Comparison of ENCODE assay signal across 8 mouse cellular contexts in the genomic region with DNA sequence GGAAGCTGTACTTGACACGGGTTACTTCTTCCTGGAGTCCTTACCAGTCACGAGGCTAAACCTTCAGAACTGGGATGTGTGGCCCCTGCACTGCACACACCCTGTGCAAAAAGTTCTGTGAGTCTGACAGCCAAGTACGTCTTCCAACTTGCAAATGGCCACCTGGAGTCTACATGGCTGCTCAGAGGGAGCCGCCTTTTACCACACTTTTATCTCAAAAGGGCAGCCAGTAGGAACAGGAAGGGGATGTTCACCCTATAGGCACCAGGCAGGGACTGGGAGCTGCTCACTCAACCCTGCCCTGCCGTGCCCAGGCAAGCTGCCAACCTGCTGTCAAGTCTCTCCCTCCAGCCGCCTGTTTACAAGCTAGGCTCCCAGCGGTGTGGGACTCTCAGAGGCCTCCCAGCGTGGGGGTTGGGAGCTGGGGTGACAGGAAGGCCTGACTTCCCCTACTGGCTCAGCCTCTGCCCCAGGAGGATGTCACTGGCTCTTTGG. TPM values are rescaled to one million over a fixed set of nuclear protein-coding genes. Genes with fewer than 3 reads are reported as not detected.
DNase-seq lines count a peak whose midpoint lies in the region; ATAC-seq and TF ChIP-seq lines count a peak whose summit lies in the region.

A gene (minus strand): TSS at position 171 of the 495 bp plus-strand sequence.

- peaks cover 16% of the 10 kb centered on the region for H3K36me3 ChIP-seq in hindbrain, embryonic 10.5 days
- H3K36me3 ChIP-seq in lung, embryonic 15.5 days: no peaks in the 10 kb centered on the region; the same call in 1 of the 2 replicates

- no peaks in the 10 kb centered on the region for H3K9me3 ChIP-seq in hindbrain, embryonic 10.5 days
- no peaks in the 10 kb centered on the region for H3K9me3 ChIP-seq in lung, embryonic 15.5 days

- DNase-seq in MN1 (ENCODE audit: low spot score): peak; percentile 94
- peak; percentile 88 to 90 for DNase-seq in cerebellum, adult 2 months
- peak; percentile 84 to 85 for DNase-seq in frontal cortex, postnatal 10 days (ENCODE audit: low spot score in 2 of 2)
- no peak for DNase-seq in hindbrain, embryonic 10.5 days (ENCODE audit: low spot score)
- peak; percentile 79 for DNase-seq in layer of hippocampus, adult 9-10 months (ENCODE audit: low spot score)
- DNase-seq in ovary, postnatal 10 days (ENCODE audit: low spot score): peak; percentile 74
- peak; percentile 92 for DNase-seq in thymus, postnatal 25 days

- H3K4me1 ChIP-seq in cerebellum, adult 2 months (ENCODE audit: control insufficient read depth, insufficient read depth, low read length): peaks cover 42% of the 10 kb centered on the region
- H3K4me1 ChIP-seq in hindbrain, embryonic 10.5 days (replicated peaks): peaks cover 65% of the 10 kb centered on the region
- peaks cover 54% of the 10 kb centered on the region for H3K4me1 ChIP-seq in lung, embryonic 15.5 days

- TF ChIP-seq POLR2A in cerebellum, adult 2 months (IDR thresholded peaks at IDR 0.05; ENCODE audit: borderline replicate concordance, insufficient read depth, low read length): no peak

- peak within 1 kb of the TSS; percentile 95 for H3K27ac ChIP-seq in cerebellum, adult 2 months (ENCODE audit: insufficient read depth, low read length)
- peak within 1 kb of the TSS; percentile 96 for H3K27ac ChIP-seq in hindbrain, embryonic 10.5 days
- H3K27ac ChIP-seq in lung, embryonic 15.5 days: peak within 1 kb of the TSS; percentile 98

- 1% methylated on average over 8 of the region's 8 CpGs for WGBS in cerebellum, adult 2 months
- 41% methylated on average over 8 of the region's 8 CpGs for WGBS in hindbrain, embryonic 10.5 days
- 2% methylated on average over 8 of the region's 8 CpGs for WGBS in lung, embryonic 15.5 days

- no peak for TF ChIP-seq CTCF in cerebellum, adult 2 months (IDR thresholded peaks at IDR 0.05; ENCODE audit: borderline replicate concordance, insufficient read depth, low read depth, low read length)

- peak within 1 kb of the TSS; percentile 65 for H3K4me3 ChIP-seq in cerebellum, adult 2 months (replicated peaks; ENCODE audit: insufficient read depth, low read depth, low read length)
- peak within 1 kb of the TSS; percentile 100 for H3K4me3 ChIP-seq in hindbrain, embryonic 10.5 days
- H3K4me3 ChIP-seq in lung, embryonic 15.5 days: peak within 1 kb of the TSS; percentile 90

- ATAC-seq in lung, embryonic 15.5 days (ENCODE audit: borderline replicate concordance, extremely low read depth, low FRiP score, low TSS enrichment): peak; percentile 43

- H3K27me3 ChIP-seq in cerebellum, adult 2 months (ENCODE audit: control insufficient read depth, insufficient read depth, low read length): no peaks in the 10 kb centered on the region
- no peaks in the 10 kb centered on the region for H3K27me3 ChIP-seq in hindbrain, embryonic 10.5 days (ENCODE audit: insufficient read depth, poor library complexity, severe bottlenecking)
- H3K27me3 ChIP-seq in lung, embryonic 15.5 days: no peaks in the 10 kb centered on the region

- H3K9ac ChIP-seq in lung, embryonic 15.5 days: peak within 1 kb of the TSS; percentile 66

- H3K4me2 ChIP-seq in lung, embryonic 15.5 days: peak within 1 kb of the TSS; percentile 77

RNA-seq across cellular contexts. Expression of the gene that starts here (rescaled TPM):
- 59.3 and 64.4 TPM in 2 replicates for polyA plus RNA-seq in cerebellum, adult 2 months (2012; rRNA removed)
- 93.2 and 97.8 TPM in 2 replicates for polyA plus RNA-seq in hindbrain, embryonic 10.5 days (2016; fragmentation: Nextera tagmentation; extraction: Ambion mirVana)
- 99.8 and 104 TPM in 2 replicates for polyA plus RNA-seq in lung, embryonic 15.5 days (2015; fragmentation: Nextera tagmentation; extraction: Ambion mirVana)
